Mouse (Mus musculus): Measurements from ENCODE around the gene Styx. TPM values are rescaled to one million over a fixed set of nuclear protein-coding genes. Genes with fewer than 3 reads are reported as not detected.

The Styx gene
- 42.5 and 46.7 TPM in 2 replicates for polyA plus RNA-seq (2015; fragmentation: Nextera tagmentation; extraction: Ambion mirVana)

GRCm38 (mm10) chr14:45350931-45351859 is at the start of gene Styx:
Gene Styx, plus strand, starts transcription at chr14:45351093.

GRCm38 (mm10) chr14:45318426-45319236 is 32.3 kb upstream of the Styx start, which contains the start of gene Ero1l:
Gene Ero1l, minus strand, starts transcription at chr14:45318771.

GRCm38 (mm10) chr14:45329589-45330181 is 21.2 kb upstream of the Styx start, which contains the start of gene Psmc6:
Gene Psmc6, plus strand, starts transcription at chr14:45329788.

GRCm38 (mm10) chr14:45404813-45405212 is 53.9 kb downstream of the Styx start, which contains the start of gene Gnpnat1:
Gene Gnpnat1, minus strand, starts transcription at chr14:45404913.

Other genes with a start within 250 kb of the Styx start
- 0.61 and 0.88 TPM in 2 replicates for gene Gpr137c, start 131.4 kb upstream of the Styx start, polyA plus RNA-seq (2015; fragmentation: Nextera tagmentation; extraction: Ambion mirVana)
- gene Txndc16, start 130.8 kb upstream of the Styx start, polyA plus RNA-seq (2015; fragmentation: Nextera tagmentation; extraction: Ambion mirVana), result 2.9 and 4.6 TPM in 2 replicates
- gene Ero1l, start 32.3 kb upstream of the Styx start, polyA plus RNA-seq (2015; fragmentation: Nextera tagmentation; extraction: Ambion mirVana), result 28.1 and 30.3 TPM in 2 replicates
- 93.8 and 99.0 TPM in 2 replicates for gene Psmc6, start 21.3 kb upstream of the Styx start, polyA plus RNA-seq (2015; fragmentation: Nextera tagmentation; extraction: Ambion mirVana)
- gene Gnpnat1, start 53.8 kb downstream of the Styx start, polyA plus RNA-seq (2015; fragmentation: Nextera tagmentation; extraction: Ambion mirVana), result 15.2 TPM in 2 replicates
- gene Fermt2, start 179.0 kb downstream of the Styx start, polyA plus RNA-seq (2015; fragmentation: Nextera tagmentation; extraction: Ambion mirVana), result 51.1 and 73.4 TPM in 2 replicates